Mouse (Mus musculus): ENCODE measurements around the gene Plcd3.

GRCm38 (mm10) chr11:103120315-103120714 is 18.9 kb upstream of the Plcd3 start:
- no peak for TF ChIP-seq CEBPB (IDR thresholded peaks at IDR 0.05; ENCODE audit: low read depth)
- no peak for TF ChIP-seq CTCF (IDR thresholded peaks at IDR 0.05; ENCODE audit: control insufficient read depth, insufficient read depth, insufficient read length)
- TF ChIP-seq FOSL1 (IDR thresholded peaks at IDR 0.05; ENCODE audit: insufficient read depth, low read length, poor library complexity, severe bottlenecking) = no peak
- no peak for TF ChIP-seq MYOD1 (IDR thresholded peaks at IDR 0.05; ENCODE audit: control insufficient read depth, insufficient read length, low read depth)
- no peak for TF ChIP-seq USF1 (IDR thresholded peaks at IDR 0.05; ENCODE audit: low read depth)
- no peak for TF ChIP-seq MAX (IDR thresholded peaks at IDR 0.05)
